Mouse (Mus musculus) naive thymus-derived CD4-positive, alpha-beta T cell, adult 2 months (primary cell): ENCODE measurements around the gene Senp7.
"Not testable (repeated sequence)": the region's sequence is repeated elsewhere in the genome, so short reads cannot be mapped to it uniquely, and the experiment has no call there.

Experiments used
- DNase-seq: peaks from one replicate; pipeline ENCODE4 v3.0.0-alpha.2; 2011; ENCODE audit warnings: low read depth

Gene Senp7

DNA sequence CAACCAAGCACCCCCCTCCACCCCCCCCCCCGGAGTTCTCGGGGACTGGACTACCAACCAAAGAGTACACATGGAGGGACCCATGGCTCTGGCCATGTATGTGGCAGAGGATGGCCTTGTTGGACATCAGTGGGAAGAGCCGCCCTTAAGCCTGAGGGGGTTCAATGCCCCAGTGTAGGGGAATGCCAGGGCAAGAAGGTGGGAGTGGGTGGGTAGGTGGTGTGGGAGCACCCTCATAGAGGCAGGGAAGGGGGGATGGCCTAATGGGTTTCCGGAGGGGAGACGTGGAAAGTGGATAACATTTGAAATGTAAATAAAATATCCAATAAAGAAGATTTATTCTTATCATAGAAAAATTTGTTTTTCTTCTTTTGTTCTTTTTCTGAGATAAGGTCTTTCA, 89.5 kb downstream of the Senp7 start:
- DNase-seq, result not testable (repeated sequence)

DNA sequence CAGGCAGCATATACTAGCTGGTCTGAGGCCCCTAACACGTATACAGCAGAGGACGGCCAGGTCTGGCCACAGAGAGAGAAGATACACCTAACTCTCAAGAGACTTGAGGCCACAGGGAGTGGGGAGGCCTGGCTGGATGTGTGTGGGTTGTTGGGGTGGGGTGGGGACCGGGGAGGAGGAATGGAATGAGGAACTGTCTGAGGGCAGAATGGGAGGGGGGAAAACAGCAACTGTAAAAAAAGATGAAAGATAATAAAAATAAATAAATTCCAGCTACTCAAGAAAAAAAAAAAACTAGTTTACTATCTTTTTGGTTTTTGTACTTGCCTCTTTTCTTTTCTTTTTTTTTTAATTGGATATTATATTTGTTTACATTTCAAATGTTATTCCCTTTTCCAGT, 91.8 kb downstream of the Senp7 start:
- DNase-seq, result no peak

DNA sequence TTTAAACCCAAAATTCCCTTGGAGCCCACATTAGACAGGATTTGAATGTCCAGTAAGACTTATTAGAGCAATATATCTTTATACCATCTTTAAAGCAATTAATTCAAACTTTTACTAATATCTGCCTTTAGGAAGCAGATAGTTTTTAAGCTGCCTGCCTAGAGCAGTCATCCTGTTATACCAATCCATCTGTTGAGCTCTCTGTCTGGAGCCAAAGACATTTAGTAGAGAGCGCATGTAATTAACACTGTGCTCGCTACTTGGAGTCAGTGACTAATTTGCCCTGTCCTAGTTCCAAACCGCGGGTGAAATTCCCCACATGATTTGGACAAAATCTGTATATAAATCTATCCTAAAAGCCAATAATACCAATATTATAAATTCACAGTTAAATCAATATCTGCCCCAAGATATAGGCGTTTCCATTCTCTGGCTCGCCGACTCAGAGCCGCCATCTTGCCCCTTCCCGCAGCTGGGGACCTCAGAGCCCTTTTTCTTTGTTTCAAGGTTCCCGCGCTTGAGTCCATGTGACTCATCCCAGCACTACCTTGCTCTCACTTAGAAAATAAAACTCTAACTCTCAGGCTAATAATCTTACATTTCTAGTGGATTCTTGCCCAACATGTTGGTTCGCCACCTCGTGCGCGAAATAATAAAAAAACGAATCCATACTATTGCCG, 96.9 kb downstream of the Senp7 start:
- DNase-seq, result no peak

DNA sequence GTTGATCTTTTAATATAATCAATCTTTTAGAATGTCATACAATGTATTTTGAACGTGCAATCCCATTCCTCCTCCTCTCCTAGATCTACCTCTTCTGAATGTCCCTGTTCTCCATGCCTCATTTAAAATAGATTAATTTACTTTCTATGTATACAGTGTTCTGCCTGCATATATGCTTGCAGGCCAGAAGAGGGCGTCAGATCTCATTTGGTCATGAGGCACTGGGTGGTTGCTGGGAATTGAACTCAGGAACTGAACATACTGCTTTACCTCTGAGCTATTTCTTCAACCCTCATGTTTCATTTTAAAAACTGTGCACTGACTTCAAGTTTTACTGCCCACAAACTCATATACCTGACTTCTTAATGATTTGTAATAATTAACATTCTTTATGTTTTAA, 99.5 kb downstream of the Senp7 start:
- no peak for DNase-seq

DNA sequence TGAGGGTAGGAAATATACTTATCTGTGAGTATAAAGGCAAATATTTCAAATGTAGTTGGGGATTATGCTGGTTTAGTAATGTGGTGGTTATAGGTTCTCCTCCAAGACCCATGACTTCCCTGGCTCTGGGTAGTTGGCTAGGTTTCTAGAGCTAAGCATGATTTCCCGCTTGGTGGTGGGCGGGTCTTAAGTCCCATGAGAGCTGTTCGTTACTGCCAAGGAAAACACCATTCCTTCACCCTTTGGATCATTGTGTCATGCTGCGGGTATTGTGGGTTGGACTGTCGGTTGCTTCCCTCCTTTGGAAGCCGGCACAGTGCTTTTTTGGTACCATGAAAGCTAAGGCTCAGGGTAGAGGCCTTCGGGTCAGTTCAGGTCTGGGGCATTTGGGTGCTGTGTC, 115.3 kb downstream of the Senp7 start:
- no peak for DNase-seq

DNA sequence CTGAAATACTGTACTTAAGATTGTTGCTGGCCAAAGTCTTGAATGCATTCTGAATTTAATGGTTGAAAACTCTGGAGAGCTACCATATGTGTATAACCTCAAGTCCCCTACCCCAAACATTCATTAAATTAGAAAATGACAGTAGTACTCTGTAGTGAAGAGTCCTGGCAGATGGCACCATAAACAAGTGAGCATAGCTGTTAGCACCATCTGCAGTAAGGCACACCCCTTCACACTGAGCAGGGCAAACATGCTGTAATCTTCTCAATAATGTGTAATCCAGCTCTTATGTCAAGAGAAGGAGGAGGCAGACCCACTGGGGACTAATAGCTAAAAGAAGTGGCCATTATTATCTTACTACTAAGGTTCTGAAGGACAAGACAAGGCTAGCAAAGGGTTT, 122.1 kb downstream of the Senp7 start:
- DNase-seq, result no peak

DNA sequence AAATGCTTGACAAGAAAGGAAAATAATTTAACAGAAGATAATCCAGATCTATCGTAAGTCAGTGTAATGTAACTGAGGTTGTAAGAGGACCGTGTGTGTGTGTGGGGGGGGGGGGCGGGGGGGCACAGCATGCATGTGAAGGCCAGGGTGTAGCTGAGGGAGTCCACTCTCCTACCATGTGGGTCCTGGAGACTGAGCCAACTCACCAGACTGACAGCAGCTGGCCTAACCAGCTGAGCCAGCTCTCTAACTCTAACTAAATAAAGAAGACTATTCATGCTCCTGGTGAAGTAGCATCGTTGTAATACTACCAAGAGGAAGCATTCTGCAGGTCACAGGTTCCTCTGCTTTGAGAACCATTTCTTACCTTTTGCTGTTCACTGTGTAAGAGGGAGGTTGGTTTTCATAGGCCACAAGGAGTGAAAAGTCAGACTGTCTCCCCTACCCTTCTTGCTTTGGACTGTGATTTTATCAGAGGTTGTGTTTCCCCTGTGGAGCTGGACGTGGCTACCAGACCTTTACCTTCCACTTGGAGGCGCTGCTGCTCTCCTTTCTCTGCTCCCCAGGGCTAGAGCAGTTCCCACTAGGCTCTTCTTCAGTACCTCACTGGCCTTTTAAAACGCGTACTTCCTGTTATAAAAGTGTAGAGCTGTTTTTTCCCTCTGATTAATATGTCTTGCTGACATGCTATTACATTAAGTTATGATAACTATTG, 127.9 kb downstream of the Senp7 start:
- no peak for DNase-seq

DNA sequence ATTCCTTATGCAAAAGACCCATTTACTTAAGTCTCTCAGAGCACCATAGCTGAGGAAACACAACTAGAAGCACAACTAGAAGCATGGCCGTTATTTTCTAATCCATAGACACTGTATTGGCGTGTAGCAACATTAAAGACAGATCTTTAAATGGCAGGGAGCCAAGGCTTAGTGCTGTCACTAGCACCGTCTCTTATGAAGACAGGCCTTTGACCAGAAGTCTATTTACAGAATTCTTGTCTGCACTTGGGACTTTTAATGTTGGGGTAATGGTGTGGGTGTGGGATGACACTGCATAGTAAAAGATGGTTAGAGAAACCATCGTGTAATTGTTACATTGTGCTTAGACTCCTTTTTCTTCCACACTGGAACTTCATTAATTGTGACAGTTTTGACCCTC, 138.7 kb downstream of the Senp7 start:
- DNase-seq, result no peak

DNA sequence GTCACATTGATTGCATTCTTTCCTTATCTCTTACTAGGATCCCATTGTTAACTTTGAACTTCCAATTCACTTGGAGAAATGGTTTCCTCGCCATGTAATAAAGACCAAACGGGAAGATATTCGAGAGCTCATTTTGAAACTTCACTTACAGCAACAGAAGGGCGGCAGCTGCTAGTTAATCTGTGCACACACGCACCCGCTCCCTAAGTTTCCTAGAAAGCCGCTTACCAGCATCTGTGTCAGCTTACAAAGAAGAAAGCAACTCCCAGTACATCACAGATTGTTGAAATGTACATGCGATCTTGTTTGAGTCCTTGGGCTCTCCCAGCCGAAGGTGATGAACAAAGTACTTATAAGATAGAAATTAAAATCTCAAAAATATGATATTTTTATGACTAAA, 140.1 kb downstream of the Senp7 start:
- DNase-seq, result no peak

DNA sequence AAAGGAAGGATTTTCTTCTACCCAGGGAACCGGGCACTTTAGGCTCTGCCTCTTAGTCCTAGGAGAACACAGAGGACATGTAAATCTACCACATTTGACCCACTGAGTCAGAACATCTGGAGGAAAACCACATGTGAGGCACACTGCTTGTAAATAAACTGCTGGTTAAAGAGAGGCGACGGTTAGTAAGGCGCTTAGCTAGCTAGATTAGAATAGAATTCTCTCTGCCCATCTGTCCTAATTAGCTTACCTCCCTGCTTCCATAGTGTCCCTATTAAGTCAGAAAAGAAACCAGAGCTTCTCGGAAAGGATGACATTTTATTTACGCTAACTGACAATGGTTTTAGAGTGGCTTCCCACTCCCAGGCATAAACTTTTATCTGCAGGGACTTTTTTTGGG, 155.9 kb downstream of the Senp7 start, which contains the start of gene Impg2:
Gene Impg2, plus strand, starts transcription at position 263 of the 400 bp plus-strand sequence.
- DNase-seq, result no peak

DNA sequence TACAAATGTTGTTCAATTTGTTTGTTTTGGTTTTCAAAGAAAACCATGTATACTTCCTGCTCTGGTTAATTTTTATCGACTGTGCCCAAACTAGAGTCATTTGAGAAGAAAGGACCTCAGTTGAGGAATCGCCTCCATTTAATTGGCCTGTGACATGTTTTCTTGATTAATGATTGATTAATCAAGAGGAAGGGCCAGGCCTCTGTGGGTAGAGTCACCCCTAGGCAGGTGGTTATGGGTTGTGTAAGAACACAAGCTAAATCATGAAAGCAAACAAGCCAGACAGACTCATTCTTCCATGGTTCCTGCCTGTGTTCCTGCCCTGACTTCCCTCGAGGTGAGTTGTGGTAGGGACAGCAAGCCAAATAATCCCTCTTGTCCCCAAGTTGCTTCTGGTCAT, 164.6 kb downstream of the Senp7 start:
- no peak for DNase-seq

DNA sequence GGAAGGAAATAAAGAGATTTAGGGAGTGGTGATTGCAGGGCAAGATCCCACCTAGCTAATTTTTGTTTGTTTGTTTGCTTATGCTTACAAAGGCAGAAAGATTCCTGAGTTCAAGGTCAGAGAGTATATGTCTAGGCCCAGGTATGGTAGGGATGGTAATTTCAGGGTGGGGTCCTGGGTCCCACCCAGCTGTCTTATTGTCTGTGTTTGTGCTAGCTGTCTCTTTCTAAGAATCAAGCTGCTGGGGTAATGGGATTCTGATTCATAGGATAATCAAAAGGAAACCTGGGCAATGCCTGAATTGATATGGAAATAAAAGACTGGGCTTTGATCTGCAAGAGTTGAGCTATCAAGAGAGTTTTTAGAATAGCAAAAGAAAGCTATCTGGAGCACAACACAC, 179.5 kb downstream of the Senp7 start:
- DNase-seq, result no peak

DNA sequence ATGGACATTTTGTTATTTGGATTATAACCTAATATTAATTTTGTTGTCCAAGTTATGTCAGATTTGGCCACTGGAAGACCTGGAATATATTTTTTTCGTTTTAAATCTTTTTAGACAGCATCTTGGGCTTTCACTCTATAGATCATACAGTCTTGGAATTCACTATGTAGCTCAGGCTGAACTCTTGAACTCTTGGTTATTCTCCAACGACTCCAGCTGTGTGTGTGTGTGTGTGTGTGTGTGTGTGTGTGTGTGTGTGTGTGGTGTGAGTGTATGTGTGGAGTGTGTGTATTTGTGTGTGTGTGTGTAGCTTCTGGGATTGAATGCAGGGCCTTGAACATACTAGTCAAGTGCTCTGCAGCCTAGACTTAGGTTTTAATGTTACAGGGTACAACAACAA, 181.3 kb downstream of the Senp7 start:
- no peak for DNase-seq

DNA sequence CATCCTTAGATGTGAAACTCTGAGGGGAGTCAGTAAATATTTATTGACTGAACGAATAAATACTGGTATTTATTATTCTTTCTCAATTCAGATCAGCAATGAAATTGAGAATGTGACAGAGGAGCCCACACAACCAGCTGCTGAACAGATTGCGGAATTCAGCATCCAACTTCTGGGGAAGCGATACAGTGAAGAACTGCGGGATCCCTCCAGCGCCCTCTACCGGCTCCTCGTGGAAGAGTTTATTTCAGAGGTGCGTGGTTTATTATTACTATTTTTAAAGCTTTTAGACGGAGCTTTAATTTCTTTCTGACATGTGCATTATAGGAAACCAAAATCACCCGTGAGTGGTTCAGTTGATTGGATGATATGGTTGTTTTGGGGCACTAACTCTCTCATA, 183.2 kb downstream of the Senp7 start:
- DNase-seq, result peak; percentile 12

DNA sequence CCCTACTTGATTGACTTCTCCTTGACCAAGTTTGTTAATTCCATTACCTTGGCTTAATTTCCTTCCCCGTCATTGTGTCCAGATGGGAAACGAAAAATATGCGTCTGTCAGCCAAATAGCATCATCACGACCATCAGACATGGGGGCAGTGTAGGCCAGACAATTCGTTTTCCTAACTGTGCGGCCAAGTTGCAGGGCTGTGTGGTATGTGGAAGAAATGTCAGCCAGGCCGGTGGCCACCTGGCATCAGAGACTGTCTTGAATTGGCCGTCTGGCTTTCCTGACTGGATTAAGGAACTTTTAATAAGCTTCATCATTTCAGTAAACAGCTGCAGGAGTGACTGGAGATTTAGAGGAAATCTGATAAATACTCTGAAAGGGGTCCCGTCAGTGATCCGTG, 184.6 kb downstream of the Senp7 start:
- no peak for DNase-seq
